Mouse (Mus musculus) thymus, adult 2 months (tissue): ENCODE measurements at regions not wholly inside any gene's neighbourhood (a gene's known extent, or its start where the extent isn't known, plus 50 kb on each side); places are given as distances from the start of the nearest gene placed in this dataset.

Experiments
- DNase-seq: peaks from one replicate; pipeline ENCODE4 v3.0.0; 2021
- H3K27ac ChIP-seq: fragments of 200-500 bp; 2 replicates; pipeline ENCODE4 v1.5.1; 2012; ENCODE audit warnings: low read length, control low read depth; ENCODE audit not compliant: control insufficient read depth, insufficient read depth
- H3K27me3 ChIP-seq: fragments of 200-500 bp; 2 replicates; pipeline ENCODE4 v1.6.1; 2012; ENCODE audit warnings: mild to moderate bottlenecking, low read length, moderate library complexity, mixed read lengths; ENCODE audit not compliant: control insufficient read depth, insufficient read depth
- H3K36me3 ChIP-seq: fragments of 200-500 bp; 2 replicates; pipeline ENCODE4 v1.6.1; 2012; ENCODE audit warnings: mild to moderate bottlenecking, low read length, moderate library complexity; ENCODE audit not compliant: control insufficient read depth, insufficient read depth
- H3K4me1 ChIP-seq: fragments of 200-500 bp; replicated peaks from 2 replicates; pipeline ENCODE4 v1.6.1; 2012; ENCODE audit warnings: low read length; ENCODE audit not compliant: control insufficient read depth, insufficient read depth
- H3K4me3 ChIP-seq: fragments of 200-500 bp; 2 replicates; pipeline ENCODE4 v1.5.1; 2012; ENCODE audit warnings: mild to moderate bottlenecking, low read length, control low read depth, moderate library complexity; ENCODE audit not compliant: control insufficient read depth, insufficient read depth
- CTCF ChIP-seq: fragments of 200-500 bp; IDR thresholded peaks from 2 replicates; pipeline ENCODE4 v1.5.1; 2012; ENCODE audit warnings: mild to moderate bottlenecking, control low read depth, low read length, moderate library complexity, borderline replicate concordance; ENCODE audit not compliant: control insufficient read depth, poor library complexity, insufficient read depth; ENCODE audit errors: extremely low read depth
- POLR2A ChIP-seq: fragments of 200-500 bp; IDR thresholded peaks from 2 replicates; pipeline ENCODE4 v1.6.1; 2012; ENCODE audit warnings: mild to moderate bottlenecking, low read length, control low read depth, moderate library complexity; ENCODE audit not compliant: control insufficient read depth, poor library complexity, insufficient read depth; ENCODE audit errors: extremely low read depth
- WGBS: fragments of 180-500 bp; shearing (Covaris S2); methylation state at CpG from one replicate; pipeline ENCODE4 v1.1.7; 2018; 5-methylcytosine and 5-hydroxymethylcytosine counted together

DNA sequence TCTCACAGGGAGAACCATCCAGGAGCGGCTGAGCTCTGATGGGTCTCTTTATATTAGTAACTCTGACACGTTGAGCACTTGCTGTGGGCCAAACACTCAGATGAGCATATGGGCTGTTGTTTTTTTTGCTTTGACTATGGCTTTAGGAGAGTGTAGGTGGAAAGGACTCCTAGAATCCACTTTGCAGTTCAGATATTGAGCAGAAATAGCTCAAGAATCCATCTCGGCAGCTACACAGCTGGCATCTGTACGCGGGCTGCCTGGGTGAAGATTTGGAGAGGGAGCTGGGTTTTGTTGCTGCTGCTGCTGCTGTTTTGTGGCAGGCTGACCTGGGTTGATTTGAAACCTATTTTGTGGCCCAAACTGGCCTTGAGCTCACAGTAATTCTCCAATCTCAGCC lies 281.0 kb downstream of the Rps24 start:
- TF ChIP-seq CTCF (no peak), POLR2A (no peak)
- no peaks in the 10 kb centered on the region for H3K27me3 ChIP-seq
- no peak for DNase-seq
- H3K27ac ChIP-seq = no peak overlapping the region
- 95% methylated on average over 5 of the region's 5 CpGs for WGBS
- no peaks in the 10 kb centered on the region for H3K36me3 ChIP-seq
- no peak overlapping the region for H3K4me3 ChIP-seq
- no peaks in the 10 kb centered on the region for H3K4me1 ChIP-seq

DNA sequence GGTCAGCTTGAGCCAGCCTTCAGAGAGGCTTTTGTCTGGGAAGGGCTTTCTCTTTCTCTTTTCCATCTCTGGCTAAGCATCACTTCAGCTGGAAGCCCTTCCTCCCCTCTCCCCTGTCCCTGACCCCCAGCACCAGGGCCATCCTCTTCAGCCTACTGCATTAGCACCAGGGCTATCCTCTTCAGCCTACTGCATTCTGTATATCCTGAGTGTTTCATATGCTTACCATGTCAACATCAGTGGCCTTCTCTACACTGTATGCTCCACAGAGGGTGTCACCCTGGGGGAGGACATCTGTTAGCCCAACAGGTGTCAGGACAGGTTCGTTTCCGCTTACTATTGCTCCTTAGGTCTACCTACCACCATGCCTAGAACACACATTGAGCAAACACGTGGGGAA lies 282.5 kb downstream of the Rps24 start:
- 76% methylated on average over 3 of the region's 3 CpGs for WGBS
- no peaks in the 10 kb centered on the region for H3K36me3 ChIP-seq

GRCm38 (mm10) chr14:24770015-24770977 lies 283.4 kb downstream of the Rps24 start:
- no peak for TF ChIP-seq CTCF
- no peak for TF ChIP-seq POLR2A
- DNase-seq = no peak
- Histone ChIP-seq H3K4me3 (no peak overlapping the region), H3K36me3 (no peaks in the 10 kb centered on the region), H3K27ac (no peak overlapping the region), H3K4me1 (no peaks in the 10 kb centered on the region), H3K27me3 (no peaks in the 10 kb centered on the region)
- 85% methylated on average over 11 of the region's 11 CpGs for WGBS

More for the DNA sequence above, 282.5 kb downstream of the Rps24 start:
- no peak for TF ChIP-seq CTCF
- Histone ChIP-seq H3K4me3 (no peak overlapping the region), H3K27me3 (no peaks in the 10 kb centered on the region), H3K27ac (no peak overlapping the region), H3K4me1 (no peaks in the 10 kb centered on the region)
- no peak for DNase-seq

DNA sequence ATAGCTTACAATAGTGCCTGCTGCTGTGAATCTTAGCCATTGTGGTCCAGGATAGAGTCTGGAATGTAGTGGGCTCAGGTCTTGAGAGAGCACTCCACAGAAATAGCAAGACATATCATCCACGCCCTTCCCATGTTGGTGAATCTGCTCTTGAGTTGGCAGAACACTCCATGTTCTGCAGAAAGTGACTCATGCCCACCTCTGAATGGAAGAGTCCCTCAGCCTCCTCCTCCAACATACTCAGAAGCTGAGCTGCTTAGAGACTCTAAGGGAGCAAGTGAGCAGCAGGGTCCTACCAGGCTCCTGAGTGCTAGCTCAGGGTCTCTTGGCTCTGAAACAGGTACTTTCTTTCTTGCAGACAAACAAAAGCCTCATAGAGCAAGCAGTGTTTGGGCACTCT lies 284.7 kb downstream of the Rps24 start:
- Histone ChIP-seq H3K27me3 (no peaks in the 10 kb centered on the region), H3K36me3 (no peaks in the 10 kb centered on the region), H3K4me3 (no peak overlapping the region), H3K27ac (no peak overlapping the region), H3K4me1 (no peaks in the 10 kb centered on the region)
- no peak for TF ChIP-seq CTCF
- no peak for TF ChIP-seq POLR2A
- no peak for DNase-seq
- 86% methylated on average over 1 of the region's 1 CpGs for WGBS

GRCm38 (mm10) chr14:24772129-24772528 lies 285.2 kb downstream of the Rps24 start:
- 73% methylated on average over 4 of the region's 4 CpGs for WGBS
- no peak for TF ChIP-seq POLR2A
- H3K27ac ChIP-seq = no peak overlapping the region
- H3K36me3 ChIP-seq = no peaks in the 10 kb centered on the region
- no peak for DNase-seq
- no peak overlapping the region for H3K4me3 ChIP-seq
- H3K27me3 ChIP-seq = no peaks in the 10 kb centered on the region
- no peaks in the 10 kb centered on the region for H3K4me1 ChIP-seq

DNA sequence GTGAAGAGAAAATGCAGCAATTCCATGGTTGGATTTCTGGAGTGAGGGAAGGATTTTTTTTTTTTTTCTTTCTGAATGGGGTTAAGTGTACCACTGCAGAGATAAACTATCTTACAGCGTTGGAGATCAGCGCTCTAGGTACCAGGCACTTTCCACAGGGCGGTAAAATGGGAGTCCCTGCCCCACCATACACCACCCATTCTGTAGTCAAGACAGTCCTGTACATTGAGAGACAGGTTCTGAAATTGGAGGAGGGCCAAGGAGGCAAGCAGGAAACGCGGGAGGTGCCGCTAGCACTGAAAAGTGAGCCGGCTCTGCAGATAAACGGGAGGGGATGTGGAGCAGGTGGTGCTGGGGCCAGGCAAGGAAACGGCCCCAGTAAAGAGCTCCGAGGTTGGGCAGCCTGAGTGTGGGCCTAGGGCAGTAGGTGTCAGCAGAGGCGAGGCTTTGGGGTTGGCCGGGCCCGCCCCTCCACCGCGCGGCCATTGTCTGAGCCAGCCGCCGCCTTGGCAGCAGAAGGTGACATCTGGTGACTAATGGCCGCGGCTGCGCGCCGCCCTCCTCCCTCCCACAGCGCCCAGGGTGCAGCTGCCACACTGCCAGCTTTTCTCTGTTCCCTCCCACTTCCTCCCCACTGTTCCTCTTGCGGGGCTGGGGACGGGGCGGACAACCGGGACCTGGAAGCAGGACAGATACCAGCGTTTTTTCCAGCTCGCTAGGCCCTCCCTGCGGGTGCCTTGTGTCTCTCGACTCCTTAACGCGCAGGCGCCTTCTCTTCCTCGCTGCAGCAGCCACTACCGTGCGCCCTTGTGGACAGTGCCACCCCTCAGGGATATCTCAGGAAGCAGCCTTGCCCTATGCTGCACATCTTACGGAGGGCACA lies 292.1 kb downstream of the Rps24 start:
- DNase-seq = peak; percentile 71
- Histone ChIP-seq H3K4me3 (peak overlapping the region; percentile 84), H3K4me1 (peaks cover 15% of the 10 kb centered on the region), H3K27ac (peak overlapping the region; percentile 46), H3K27me3 (no peaks in the 10 kb centered on the region), H3K36me3 (no peaks in the 10 kb centered on the region)
- 2% methylated on average over 39 of the region's 39 CpGs for WGBS
- 0 out of 2 replicates have a peak, but pooled peaks have one; percentile 16 for TF ChIP-seq POLR2A
- no peak for TF ChIP-seq CTCF

DNA sequence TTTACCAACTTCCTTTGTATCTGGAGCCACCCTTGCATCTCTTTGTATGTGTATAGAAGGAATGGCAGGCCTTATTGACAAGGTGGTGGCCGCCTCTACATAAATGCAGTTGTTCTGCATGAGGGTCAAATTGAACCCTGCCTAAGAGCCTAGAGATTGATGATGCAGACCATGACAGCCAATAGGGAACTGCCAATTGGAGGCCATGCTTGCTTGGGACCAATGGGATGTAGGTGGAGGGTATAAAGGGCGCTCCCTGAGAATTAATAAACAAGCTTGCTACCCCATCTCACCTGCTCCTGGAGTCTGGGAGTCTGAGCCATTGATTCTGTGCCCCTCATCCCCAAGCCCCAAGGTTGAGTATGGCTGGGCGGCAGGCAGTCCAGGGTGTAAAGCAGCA lies 294.7 kb downstream of the Rps24 start:
- H3K27me3 ChIP-seq = no peaks in the 10 kb centered on the region
- peaks cover 15% of the 10 kb centered on the region for H3K4me1 ChIP-seq
- H3K4me3 ChIP-seq = no peak overlapping the region
- TF ChIP-seq POLR2A (no peak), CTCF (no peak)
- WGBS = 93% methylated on average over 3 of the region's 3 CpGs
- H3K27ac ChIP-seq = no peak overlapping the region
- no peaks in the 10 kb centered on the region for H3K36me3 ChIP-seq
- DNase-seq = no peak
